12 mouse cellular contexts compared by ENCODE assay signal in the genomic region with DNA sequence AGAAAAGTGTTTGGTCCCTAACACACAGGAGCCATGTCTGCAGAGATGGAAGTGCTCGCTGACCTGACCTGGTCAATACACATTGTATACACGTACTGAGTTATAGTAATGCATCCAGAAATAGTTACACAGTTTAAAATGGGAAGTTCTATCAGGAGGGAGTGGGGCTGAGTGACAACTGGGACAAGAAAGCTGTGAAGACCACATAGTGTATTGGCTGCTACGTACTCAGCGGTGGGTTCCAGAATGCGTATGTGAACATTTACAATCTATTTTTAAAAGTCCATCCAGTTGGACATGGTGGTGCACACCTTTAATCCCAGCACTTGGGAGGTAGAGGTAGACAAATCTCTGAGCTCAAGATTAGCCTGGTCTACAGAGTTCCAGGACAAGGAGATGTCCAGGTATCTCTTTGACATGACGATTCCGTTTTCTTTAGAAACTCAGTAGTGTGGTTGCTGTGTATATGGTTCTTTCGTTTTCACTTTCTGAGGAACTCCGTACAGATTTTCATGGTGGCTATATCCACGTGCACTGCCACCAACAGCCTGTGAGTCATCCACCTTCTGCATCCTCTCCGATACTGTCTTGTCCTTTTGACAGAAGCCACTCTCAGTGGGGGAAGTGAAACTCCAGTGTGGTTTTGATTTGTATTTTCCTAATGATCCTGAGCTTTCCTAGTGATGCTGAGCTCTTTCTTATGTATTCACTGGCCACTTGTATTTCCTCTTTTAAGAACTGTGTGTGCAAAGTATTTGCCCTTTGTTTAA.
DNase-seq lines count a peak whose midpoint lies in the region; ATAC-seq and TF ChIP-seq lines count a peak whose summit lies in the region.
"Had no signal": no experiment of that assay in that cellular context is flagged by ENCODE, and none has a peak within 500 bp of the region (broad histone marks: within the 10 kb centered on the region; RNA-seq: fewer than 3 reads in every experiment).

No protein-coding gene starts in this region.

- H3K79me2 ChIP-seq in liver, adult 2 months (ENCODE audit: control insufficient read depth, insufficient read depth, low read length) = no peaks in the 10 kb centered on the region; the same call in 1 of the 2 replicates

- TF ChIP-seq POLR2A in liver, adult 2 months (IDR thresholded peaks at IDR 0.05; ENCODE audit: extremely low read depth, insufficient read depth, low read length) = no peak
- no peak for TF ChIP-seq POLR2A in bone marrow macrophage, adult 2 months (IDR thresholded peaks at IDR 0.05; ENCODE audit: borderline replicate concordance, low read depth, low read length)

- TF ChIP-seq CTCF in liver, adult 2 months (IDR thresholded peaks at IDR 0.05; ENCODE audit: low read depth, low read length) = no peak
- TF ChIP-seq CTCF in bone marrow macrophage, adult 2 months (IDR thresholded peaks at IDR 0.05; ENCODE audit: low read depth, low read length) = no peak
- no peak for TF ChIP-seq CTCF in lung, postnatal 0 days (IDR thresholded peaks at IDR 0.05)
- no peak for TF ChIP-seq CTCF in intestine, postnatal 0 days (IDR thresholded peaks at IDR 0.05; ENCODE audit: low read depth)

- no peaks in the 10 kb centered on the region for H3K36me3 ChIP-seq in liver, adult 2 months (ENCODE audit: control insufficient read depth, insufficient read depth, low read length)
- H3K36me3 ChIP-seq in lung, postnatal 0 days (ENCODE audit: insufficient read depth, low read length) = no peaks in the 10 kb centered on the region
- no peaks in the 10 kb centered on the region for H3K36me3 ChIP-seq in intestine, postnatal 0 days (ENCODE audit: control insufficient read depth, insufficient read depth)
- H3K36me3 ChIP-seq: embryonic facial prominence, embryonic 15.5 days; hindbrain, embryonic 15.5 days; midbrain, embryonic 15.5 days had no signal

- H3K27me3 ChIP-seq in liver, adult 2 months (ENCODE audit: control insufficient read depth, insufficient read depth, low read length) = no peaks in the 10 kb centered on the region; the same call in 1 of the 2 replicates
- no peaks in the 10 kb centered on the region for H3K27me3 ChIP-seq in lung, postnatal 0 days (replicated peaks; ENCODE audit: insufficient read depth, low read length)
- H3K27me3 ChIP-seq in intestine, postnatal 0 days (replicated peaks; ENCODE audit: control insufficient read depth, insufficient read depth, low read length) = no peaks in the 10 kb centered on the region
- H3K27me3 ChIP-seq: embryonic facial prominence, embryonic 15.5 days; hindbrain, embryonic 15.5 days; midbrain, embryonic 15.5 days had no signal

- H3K9me3 ChIP-seq in lung, postnatal 0 days (ENCODE audit: low read length) = no peaks in the 10 kb centered on the region
- no peaks in the 10 kb centered on the region for H3K9me3 ChIP-seq in intestine, postnatal 0 days (ENCODE audit: control insufficient read depth)
- H3K9me3 ChIP-seq: embryonic facial prominence, embryonic 15.5 days; hindbrain, embryonic 15.5 days; midbrain, embryonic 15.5 days had no signal

- WGBS in liver, adult 2 months = 80% methylated on average over 11 of the region's 11 CpGs
- WGBS in lung, postnatal 0 days = 79% methylated on average over 11 of the region's 11 CpGs
- WGBS in intestine, postnatal 0 days = 78% methylated on average over 11 of the region's 11 CpGs

- H3K27ac ChIP-seq in liver, adult 2 months (replicated peaks; ENCODE audit: insufficient read depth, low read depth, low read length) = no peak overlapping the region
- H3K27ac ChIP-seq in bone marrow macrophage, adult 2 months (ENCODE audit: insufficient read depth, low read depth, low read length) = peak overlapping the region; percentile 98
- no peak overlapping the region for H3K27ac ChIP-seq in lung, postnatal 0 days (ENCODE audit: low read length)
- H3K27ac ChIP-seq in intestine, postnatal 0 days (ENCODE audit: low read depth, low read length) = no peak overlapping the region
- H3K27ac ChIP-seq: embryonic facial prominence, embryonic 15.5 days; hindbrain, embryonic 15.5 days; midbrain, embryonic 15.5 days had no signal

- no peak for TF ChIP-seq EP300 in lung, postnatal 0 days (IDR thresholded peaks at IDR 0.05)

- DNase-seq in liver, adult 2 months (ENCODE audit: extremely low read depth, low read depth, low spot score) = peak; percentile 51
- no peak for DNase-seq in liver
- peak; percentile 56 for DNase-seq in lung, postnatal 0 days (ENCODE audit: low spot score)
- DNase-seq in thymus, postnatal 0 days (ENCODE audit: low spot score) = peak; percentile 47
- DNase-seq in kidney, postnatal 25 days = no peak
- DNase-seq in adrenal gland, postnatal 36 days = no peak
- DNase-seq: right cerebral cortex, adult 18-20 months had no signal

- no peak overlapping the region for H3K4me3 ChIP-seq in liver, adult 2 months (ENCODE audit: insufficient read depth, low read depth, low read length)
- H3K4me3 ChIP-seq in bone marrow macrophage, adult 2 months (ENCODE audit: insufficient read depth, low read length) = peak overlapping the region; percentile 64
- no peak overlapping the region for H3K4me3 ChIP-seq in lung, postnatal 0 days (ENCODE audit: low read depth, low read length)
- H3K4me3 ChIP-seq in intestine, postnatal 0 days (ENCODE audit: low read depth, low read length) = no peak overlapping the region
- H3K4me3 ChIP-seq: embryonic facial prominence, embryonic 15.5 days; hindbrain, embryonic 15.5 days; midbrain, embryonic 15.5 days had no signal

- no peak; the same call in 1 of the 2 replicates for ATAC-seq in lung, postnatal 0 days
- ATAC-seq in intestine, postnatal 0 days = no peak
- ATAC-seq: midbrain, embryonic 15.5 days had no signal

- no peak overlapping the region for H3K4me2 ChIP-seq in lung, postnatal 0 days (replicated peaks; ENCODE audit: low read depth, low read length)
- H3K4me2 ChIP-seq in intestine, postnatal 0 days (replicated peaks; ENCODE audit: low read depth) = no peak overlapping the region
- H3K4me2 ChIP-seq: embryonic facial prominence, embryonic 15.5 days; hindbrain, embryonic 15.5 days; midbrain, embryonic 15.5 days had no signal

- no peaks in the 10 kb centered on the region; the same call in 1 of the 2 replicates for H3K4me1 ChIP-seq in liver, adult 2 months (ENCODE audit: control insufficient read depth, insufficient read depth, low read length)
- peaks cover 22% of the 10 kb centered on the region for H3K4me1 ChIP-seq in bone marrow macrophage, adult 2 months (ENCODE audit: control insufficient read depth, insufficient read depth, low read length)
- no peaks in the 10 kb centered on the region for H3K4me1 ChIP-seq in lung, postnatal 0 days (ENCODE audit: insufficient read depth, low read depth, low read length)
- H3K4me1 ChIP-seq in intestine, postnatal 0 days (replicated peaks; ENCODE audit: control insufficient read depth, insufficient read depth, low read length) = no peaks in the 10 kb centered on the region
- H3K4me1 ChIP-seq: hindbrain, embryonic 15.5 days; midbrain, embryonic 15.5 days had no signal

- H3K9ac ChIP-seq in liver, adult 2 months (ENCODE audit: low read depth, low read length) = no peak overlapping the region
- no peak overlapping the region for H3K9ac ChIP-seq in lung, postnatal 0 days (replicated peaks; ENCODE audit: low read depth)
- no peak overlapping the region for H3K9ac ChIP-seq in intestine, postnatal 0 days (ENCODE audit: low read depth, low read length)
- H3K9ac ChIP-seq: embryonic facial prominence, embryonic 15.5 days; hindbrain, embryonic 15.5 days; midbrain, embryonic 15.5 days had no signal

Comparison
In these comparisons a context has a peak if more than half of its experiments do, and no peak if none do; other contexts are left out.
1. DNase-seq: peak in liver, adult 2 months (single experiment), lung, postnatal 0 days (single experiment) and thymus, postnatal 0 days (single experiment); none in liver (single experiment), kidney, postnatal 25 days (0 of 2) and adrenal gland, postnatal 36 days (0 of 2).